Mouse (Mus musculus): Measurements from ENCODE around the gene Tek.
"Not testable (repeated sequence)": the region's sequence is repeated elsewhere in the genome, so short reads cannot be mapped to it uniquely, and the experiment has no call there.

The Tek gene

GRCm38 (mm10) chr4:94738838-94739731, at the start of gene Tek:
Gene Tek, plus strand, starts transcription at chr4:94739289.
- no peak for DNase-seq

GRCm38 (mm10) chr4:94689804-94690203, 49.3 kb upstream of the Tek start:
- not testable (repeated sequence) for DNase-seq

- DNase-seq = no peak
Observed at GRCm38 (mm10) chr4:94691078-94691477, 48.0 kb upstream of the Tek start.

GRCm38 (mm10) chr4:94692175-94692574, 46.9 kb upstream of the Tek start:
- no peak for DNase-seq

- no peak for DNase-seq
Observed at GRCm38 (mm10) chr4:94696368-94696767, 42.7 kb upstream of the Tek start.

- no peak for DNase-seq
Observed at GRCm38 (mm10) chr4:94711002-94711401, 28.1 kb upstream of the Tek start.

GRCm38 (mm10) chr4:94711426-94711825, 27.7 kb upstream of the Tek start:
- no peak for DNase-seq

- DNase-seq = no peak
Observed at GRCm38 (mm10) chr4:94713741-94714140, 25.3 kb upstream of the Tek start.

- DNase-seq = no peak
Observed at GRCm38 (mm10) chr4:94715166-94715565, 23.9 kb upstream of the Tek start.

GRCm38 (mm10) chr4:94725799-94726198, 13.3 kb upstream of the Tek start:
- no peak for DNase-seq

GRCm38 (mm10) chr4:94732721-94733120, 6.4 kb upstream of the Tek start:
- DNase-seq = no peak

- DNase-seq = no peak
Observed at GRCm38 (mm10) chr4:94737326-94738295, 1.5 kb upstream of the Tek start.

- no peak for DNase-seq
Observed at GRCm38 (mm10) chr4:94741824-94742223, 2.7 kb downstream of the Tek start.

GRCm38 (mm10) chr4:94745749-94746148, 6.7 kb downstream of the Tek start:
- DNase-seq = no peak

GRCm38 (mm10) chr4:94746387-94746811, 7.3 kb downstream of the Tek start:
- no peak for DNase-seq

- no peak for DNase-seq
Observed at GRCm38 (mm10) chr4:94747338-94747737, 8.2 kb downstream of the Tek start.

GRCm38 (mm10) chr4:94752512-94752911, 13.4 kb downstream of the Tek start:
- DNase-seq = no peak

- DNase-seq = no peak
Observed at GRCm38 (mm10) chr4:94765217-94765616, 26.1 kb downstream of the Tek start.

- DNase-seq = no peak
Observed at GRCm38 (mm10) chr4:94766176-94766575, 27.1 kb downstream of the Tek start.

- no peak for DNase-seq
Observed at GRCm38 (mm10) chr4:94768624-94769023, 29.5 kb downstream of the Tek start.

- no peak for DNase-seq
Observed at GRCm38 (mm10) chr4:94781043-94781442, 42.0 kb downstream of the Tek start.

- DNase-seq = no peak
Observed at GRCm38 (mm10) chr4:94785921-94786320, 46.8 kb downstream of the Tek start.

GRCm38 (mm10) chr4:94803187-94803586, 64.1 kb downstream of the Tek start:
- DNase-seq = no peak
